Mouse (Mus musculus) kidney, embryonic 15.5 days (tissue): ENCODE data around the gene Ckmt1. TPM values are rescaled to one million over a fixed set of nuclear protein-coding genes. Genes with fewer than 3 reads are reported as not detected.

Source experiments
- ATAC-seq: fragments of 200-750 bp; cut with Nextera tagmentation; replicated peaks from 2 replicates; pipeline ENCODE4 v1.8.0; 2017; ENCODE audit warnings: moderate TSS enrichment; ENCODE audit not compliant: low FRiP score
- H3K27ac ChIP-seq: fragments of 300-500 bp; sonication (generic); 2 replicates; pipeline ENCODE4 v1.5.1; 2015; ENCODE audit warnings: mild to moderate bottlenecking, inconsistent platforms
- H3K27me3 ChIP-seq: fragments of 300-500 bp; sonication (generic); 2 replicates; pipeline ENCODE4 v1.6.1; 2015; ENCODE audit warnings: inconsistent platforms
- H3K36me3 ChIP-seq: fragments of 300-500 bp; sonication (generic); 2 replicates; pipeline ENCODE4 v1.6.1; 2015; ENCODE audit warnings: inconsistent platforms
- H3K4me1 ChIP-seq: fragments of 300-500 bp; sonication (generic); 2 replicates; pipeline ENCODE4 v1.6.1; 2015; ENCODE audit warnings: inconsistent platforms
- H3K4me2 ChIP-seq: fragments of 300-500 bp; sonication (generic); 2 replicates; pipeline ENCODE4 v1.6.1; 2015; ENCODE audit warnings: moderate library complexity, mild to moderate bottlenecking, inconsistent platforms
- H3K4me3 ChIP-seq: fragments of 300-500 bp; sonication (generic); replicated peaks from 2 replicates; pipeline ENCODE4 v1.5.1; 2015; ENCODE audit warnings: mild to moderate bottlenecking, inconsistent platforms
- H3K9ac ChIP-seq: fragments of 300-500 bp; sonication (generic); 2 replicates; pipeline ENCODE4 v1.6.1; 2015; ENCODE audit warnings: mild to moderate bottlenecking, inconsistent platforms
- H3K9me3 ChIP-seq: fragments of 300-500 bp; sonication (generic); replicated peaks from 2 replicates; pipeline ENCODE4 v1.6.1; 2016; ENCODE audit warnings: inconsistent platforms
- WGBS: fragments of 180-500 bp; shearing (Covaris S2); methylation state at CpG from one replicate; pipeline ENCODE4 v1.1.7; 2015; ENCODE audit warnings: mixed read lengths; 5-methylcytosine and 5-hydroxymethylcytosine counted together
- polyA plus RNA-seq: library from polyadenylated mRNA; unstranded; fragments of >200 nt; fragmentation: Nextera tagmentation; extraction: Ambion mirVana; gene quantifications from 2 replicates; pipeline ENCODE4 v1.2.1, GENCODE M21; 2015

Ckmt1 gene
- polyA plus RNA-seq = 16.9 and 22.4 TPM in 2 replicates

DNA sequence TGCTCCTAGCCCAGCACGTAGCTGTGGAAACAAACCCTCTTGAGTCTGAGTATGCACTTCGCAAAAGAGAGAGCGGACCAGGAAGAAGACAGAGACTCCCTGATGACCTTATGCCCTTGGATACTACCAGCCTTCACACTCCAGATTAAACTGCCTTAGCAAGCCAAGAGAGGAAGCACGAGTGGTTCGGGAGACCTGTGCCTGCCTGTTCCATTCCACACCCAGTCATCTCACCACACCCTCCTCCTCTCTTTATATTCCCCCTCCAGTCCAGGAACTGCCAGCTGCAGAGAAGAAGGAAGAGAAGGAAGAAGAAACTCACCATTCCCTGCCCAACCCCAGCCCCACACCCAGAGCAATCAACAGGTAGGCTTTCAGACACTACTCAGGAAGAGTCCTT lies at the start of gene Ckmt1:
TSS of gene Ckmt1 (plus strand) at position 221 of the 400 bp plus-strand sequence.
- H3K27ac ChIP-seq = peak within 1 kb of the TSS; percentile 14; the same call in 1 of the 2 replicates

GRCm38 (mm10) chr2:121308997-121309416 lies 48.5 kb upstream of the Ckmt1 start:
- WGBS = 7% methylated on average over 5 of the region's 5 CpGs
- Histone ChIP-seq H3K4me3 (0 out of 2 replicates have a peak overlapping the region, but pooled peaks have one; percentile 18), H3K27ac (peak overlapping the region; percentile 73)

More for the DNA sequence above, at the start of gene Ckmt1:
- no peak for ATAC-seq
- Histone ChIP-seq H3K9me3 (no peaks in the 10 kb centered on the region), H3K9ac (0 out of 2 replicates have a peak within 1 kb of the TSS, but pooled peaks have one; percentile 0), H3K36me3 (no peaks in the 10 kb centered on the region), H3K4me3 (peak within 1 kb of the TSS; percentile 33), H3K4me2 (peak within 1 kb of the TSS; percentile 61), H3K4me1 (peaks cover 33% of the 10 kb centered on the region), H3K27me3 (peaks cover 31% of the 10 kb centered on the region)
- 46% methylated on average over 5 of the region's 5 CpGs for WGBS

GRCm38 (mm10) chr2:121316278-121316677 lies 41.2 kb upstream of the Ckmt1 start:
- Histone ChIP-seq H3K36me3 (peaks cover 10% of the 10 kb centered on the region; the same call in 1 of the 2 replicates), H3K27me3 (no peaks in the 10 kb centered on the region), H3K4me1 (no peaks in the 10 kb centered on the region), H3K4me2 (no peak overlapping the region), H3K27ac (no peak overlapping the region), H3K9me3 (no peaks in the 10 kb centered on the region), H3K9ac (no peak overlapping the region), H3K4me3 (no peak overlapping the region)
- WGBS = 75% methylated on average over 8 of the region's 8 CpGs
- no peak for ATAC-seq

More at GRCm38 (mm10) chr2:121308997-121309416, 48.5 kb upstream of the Ckmt1 start:
- Histone ChIP-seq H3K4me2 (peak overlapping the region; percentile 49), H3K36me3 (peaks cover 9% of the 10 kb centered on the region; the same call in 1 of the 2 replicates), H3K9me3 (no peaks in the 10 kb centered on the region), H3K9ac (no peak overlapping the region), H3K27me3 (no peaks in the 10 kb centered on the region), H3K4me1 (peaks cover 29% of the 10 kb centered on the region)
- ATAC-seq = peak; percentile 75

GRCm38 (mm10) chr2:121323041-121323440 lies 34.5 kb upstream of the Ckmt1 start:
- H3K27ac ChIP-seq = no peak overlapping the region
- no peak overlapping the region for H3K4me3 ChIP-seq
- WGBS = 90% methylated on average over 10 of the region's 10 CpGs
- H3K9ac ChIP-seq = no peak overlapping the region
- H3K36me3 ChIP-seq = peaks cover 16% of the 10 kb centered on the region
- H3K4me2 ChIP-seq = no peak overlapping the region
- H3K27me3 ChIP-seq = no peaks in the 10 kb centered on the region
- H3K9me3 ChIP-seq = no peaks in the 10 kb centered on the region
- no peaks in the 10 kb centered on the region for H3K4me1 ChIP-seq
- no peak for ATAC-seq

GRCm38 (mm10) chr2:121323693-121324470 lies 33.6 kb upstream of the Ckmt1 start:
- WGBS = 86% methylated on average over 10 of the region's 10 CpGs
- Histone ChIP-seq H3K4me1 (no peaks in the 10 kb centered on the region), H3K27ac (no peak overlapping the region), H3K9ac (no peak overlapping the region), H3K36me3 (peaks cover 16% of the 10 kb centered on the region), H3K27me3 (no peaks in the 10 kb centered on the region), H3K4me3 (no peak overlapping the region), H3K9me3 (no peaks in the 10 kb centered on the region), H3K4me2 (no peak overlapping the region)
- ATAC-seq = no peak

GRCm38 (mm10) chr2:121329492-121329891 lies 28.0 kb upstream of the Ckmt1 start:
- no peak for ATAC-seq
- WGBS = 86% methylated on average over 2 of the region's 2 CpGs
- H3K36me3 ChIP-seq = 0 out of 2 replicates have a peak, but pooled peaks cover 7% of the 10 kb centered on the region
- no peak overlapping the region for H3K4me2 ChIP-seq
- H3K27ac ChIP-seq = no peak overlapping the region
- no peaks in the 10 kb centered on the region for H3K4me1 ChIP-seq
- H3K9ac ChIP-seq = no peak overlapping the region
- H3K9me3 ChIP-seq = no peaks in the 10 kb centered on the region
- no peaks in the 10 kb centered on the region for H3K27me3 ChIP-seq
- H3K4me3 ChIP-seq = no peak overlapping the region

DNA sequence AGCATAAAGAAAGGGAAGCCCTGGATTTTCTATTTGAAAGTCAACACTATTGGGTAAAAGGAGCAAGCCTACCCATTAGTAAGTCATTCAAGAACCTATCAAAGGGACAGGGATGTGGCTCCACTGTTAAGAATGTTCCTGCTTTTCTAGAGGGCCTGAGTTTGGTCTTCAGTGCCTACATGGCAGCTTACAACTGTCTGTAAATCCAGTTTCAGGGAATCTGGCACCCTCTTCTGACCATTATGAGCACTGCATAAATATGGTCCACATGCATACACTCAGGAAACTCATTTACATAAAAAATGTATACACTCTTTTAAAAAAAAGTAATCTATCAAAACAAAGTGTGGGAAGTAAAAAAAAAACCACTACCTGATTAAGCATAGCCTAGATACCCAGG lies 18.5 kb upstream of the Ckmt1 start:
- Histone ChIP-seq H3K9me3 (no peaks in the 10 kb centered on the region), H3K9ac (no peak overlapping the region), H3K27me3 (no peaks in the 10 kb centered on the region), H3K4me2 (no peak overlapping the region), H3K27ac (no peak overlapping the region), H3K4me1 (no peaks in the 10 kb centered on the region), H3K4me3 (no peak overlapping the region), H3K36me3 (peaks cover 4% of the 10 kb centered on the region; the same call in 1 of the 2 replicates)
- no peak for ATAC-seq

DNA sequence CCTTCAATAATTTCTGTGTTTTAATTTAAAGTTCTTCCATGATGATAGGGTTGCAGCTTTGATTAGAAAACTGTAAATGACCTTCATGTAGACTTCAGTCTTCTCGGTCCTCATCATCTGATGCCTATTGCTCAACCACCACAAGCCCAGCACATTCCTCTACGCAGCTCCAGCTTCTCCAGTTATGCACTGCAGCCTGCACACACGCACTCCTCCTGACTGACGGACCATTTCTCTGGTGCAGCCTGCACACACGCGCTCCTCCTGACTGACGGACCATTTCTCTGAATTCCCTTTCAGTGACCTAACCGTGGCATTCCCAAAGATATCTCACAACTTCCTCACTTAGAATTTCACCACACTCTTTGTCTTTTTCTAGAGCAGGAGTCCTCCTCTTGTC lies 4.4 kb upstream of the Ckmt1 start:
- Histone ChIP-seq H3K27ac (no peak overlapping the region), H3K9me3 (no peaks in the 10 kb centered on the region), H3K4me3 (no peak overlapping the region), H3K4me2 (no peak overlapping the region), H3K4me1 (peaks cover 18% of the 10 kb centered on the region), H3K9ac (no peak overlapping the region), H3K27me3 (peaks cover 19% of the 10 kb centered on the region), H3K36me3 (peaks cover 10% of the 10 kb centered on the region; the same call in 1 of the 2 replicates)
- no peak for ATAC-seq
- 59% methylated on average over 8 of the region's 8 CpGs for WGBS

- Histone ChIP-seq H3K4me1 (peaks cover 30% of the 10 kb centered on the region), H3K36me3 (peaks cover 8% of the 10 kb centered on the region; the same call in 1 of the 2 replicates), H3K9me3 (no peaks in the 10 kb centered on the region), H3K9ac (peak overlapping the region; percentile 82), H3K27me3 (peaks cover 26% of the 10 kb centered on the region), H3K4me3 (peak overlapping the region; percentile 79), H3K4me2 (peak overlapping the region; percentile 81), H3K27ac (peak overlapping the region; percentile 67)
- 4% methylated on average over 6 of the region's 6 CpGs for WGBS
- no peak for ATAC-seq
Observed at GRCm38 (mm10) chr2:121354378-121354777, 3.1 kb upstream of the Ckmt1 start.

DNA sequence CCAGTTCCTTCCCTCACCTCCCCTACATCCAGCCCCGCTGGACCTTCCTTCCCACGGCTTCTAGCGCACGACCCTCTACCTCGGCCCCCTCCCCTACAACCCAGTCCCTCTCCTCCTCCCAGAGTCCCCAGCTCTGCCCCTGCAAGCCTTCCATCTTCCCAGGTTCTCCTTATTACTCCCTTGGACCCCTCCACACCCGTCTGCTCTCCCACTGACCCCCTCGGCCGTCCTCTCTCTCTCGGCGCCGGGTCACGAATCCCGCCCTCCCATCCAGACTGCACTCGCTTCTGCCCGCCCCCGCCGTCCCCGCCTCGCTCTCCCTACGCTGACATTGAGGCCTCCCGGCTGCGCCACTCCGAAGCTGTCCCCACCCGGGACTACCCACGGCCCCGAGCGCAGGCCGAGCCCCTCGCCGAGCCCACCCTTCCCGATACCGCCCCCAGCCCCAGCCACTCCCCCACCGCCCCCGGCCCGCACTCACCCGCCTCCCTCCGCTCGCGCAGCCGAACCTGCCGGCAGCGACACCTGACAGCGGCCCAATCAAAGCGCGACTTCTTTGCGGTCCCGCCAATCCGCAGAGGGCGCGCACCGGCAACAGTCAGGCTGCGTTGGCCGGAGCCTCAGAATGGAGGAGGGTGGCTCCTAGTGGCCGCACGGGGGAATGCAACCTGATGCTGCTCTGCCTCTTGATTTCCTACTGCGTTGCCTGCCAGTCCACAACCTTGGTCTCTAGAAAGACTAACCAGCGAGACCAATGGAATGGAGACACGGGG lies 2.5 kb upstream of the Ckmt1 start, which contains the start of gene Ppip5k1:
TSS of gene Ppip5k1 (minus strand) at position 577 of the 773 bp plus-strand sequence.
- Histone ChIP-seq H3K27me3 (peaks cover 31% of the 10 kb centered on the region), H3K4me3 (peak within 1 kb of the TSS; percentile 79), H3K36me3 (peaks cover 2% of the 10 kb centered on the region; the same call in 1 of the 2 replicates), H3K9ac (peak within 1 kb of the TSS; percentile 82), H3K27ac (peak within 1 kb of the TSS; percentile 67), H3K4me1 (peaks cover 33% of the 10 kb centered on the region), H3K9me3 (no peaks in the 10 kb centered on the region), H3K4me2 (peak within 1 kb of the TSS; percentile 81)
- ATAC-seq = peak; percentile 97
- WGBS = 1% methylated on average over 58 of the region's 58 CpGs

DNA sequence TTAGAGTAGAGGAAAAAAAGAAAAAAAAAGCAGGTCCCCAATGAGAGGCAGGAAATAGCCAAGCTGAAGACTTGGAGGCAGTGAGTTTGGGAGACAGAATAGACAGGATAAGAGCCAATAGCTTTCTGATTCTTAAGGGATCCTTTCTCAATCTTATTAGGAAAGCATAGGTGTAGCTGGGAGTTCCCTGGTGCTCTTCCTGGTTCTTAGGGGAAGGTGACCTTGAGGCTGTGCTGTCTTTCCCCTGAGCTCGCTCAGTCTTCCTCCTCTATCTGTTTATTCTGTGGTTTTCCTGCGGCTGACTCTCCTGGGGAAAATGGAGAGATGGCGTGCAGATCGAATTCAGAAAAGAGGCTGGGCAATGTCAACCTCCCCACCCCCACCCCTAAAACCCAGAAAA lies 447 bp downstream of the Ckmt1 start:
- H3K4me3 ChIP-seq = peak overlapping the region; percentile 33
- peaks cover 33% of the 10 kb centered on the region for H3K4me1 ChIP-seq
- no peak overlapping the region for H3K9ac ChIP-seq
- peak overlapping the region; percentile 61 for H3K4me2 ChIP-seq
- WGBS = 0% methylated on average over 4 of the region's 4 CpGs
- H3K27me3 ChIP-seq = peaks cover 31% of the 10 kb centered on the region
- no peaks in the 10 kb centered on the region for H3K36me3 ChIP-seq
- no peaks in the 10 kb centered on the region for H3K9me3 ChIP-seq
- no peak for ATAC-seq
- H3K27ac ChIP-seq = peak overlapping the region; percentile 14; the same call in 1 of the 2 replicates
